Mouse (Mus musculus) liver, adult 2 months (tissue): ENCODE results near the gene Nav2.

Experiments
- CTCF ChIP-seq: fragments of 200-500 bp; IDR thresholded peaks from 2 replicates; pipeline ENCODE4 v1.5.1; 2011; ENCODE audit warnings: low read depth, low read length, control low read depth
- POLR2A ChIP-seq: fragments of 200-500 bp; IDR thresholded peaks from 2 replicates; pipeline ENCODE4 v1.6.1; 2011; ENCODE audit warnings: low read length, control low read depth; ENCODE audit not compliant: insufficient read depth; ENCODE audit errors: extremely low read depth

GRCm38 (mm10) chr7:49485292-49485847, 576.9 kb downstream of the Nav2 start:
- TF ChIP-seq CTCF (no peak), POLR2A (no peak)
